11 mouse cellular contexts compared by ENCODE assay signal in the genomic region with DNA sequence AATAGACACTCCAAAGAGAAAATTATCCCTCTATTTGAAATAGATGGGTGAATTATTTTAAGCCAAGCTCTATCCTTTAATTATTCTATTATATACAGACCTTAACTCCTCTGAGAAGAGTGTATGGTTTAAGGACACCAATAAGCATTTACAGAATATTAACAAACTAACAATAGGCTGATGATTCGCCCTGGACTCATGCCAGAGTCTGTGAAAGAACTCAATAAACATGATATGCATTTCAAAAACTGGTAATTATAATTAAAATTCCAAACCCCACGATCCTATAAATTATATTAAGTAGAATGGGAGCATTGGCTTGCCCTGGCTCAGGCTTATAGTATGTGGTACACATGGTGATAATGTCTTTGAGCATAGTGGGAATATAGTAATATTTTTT. TPM values are rescaled to one million over a fixed set of nuclear protein-coding genes. Genes with fewer than 3 reads are reported as not detected.
DNase-seq lines count a peak whose midpoint lies in the region; ATAC-seq and TF ChIP-seq lines count a peak whose summit lies in the region.
"Had no signal": no experiment of that assay in that cellular context is flagged by ENCODE, and none has a peak within 500 bp of the region (broad histone marks: within the 10 kb centered on the region; RNA-seq: fewer than 3 reads in every experiment).

No protein-coding gene starts in this region.

- TF ChIP-seq CTCF in heart, postnatal 0 days (IDR thresholded peaks at IDR 0.05; ENCODE audit: low read depth), result no peak
- TF ChIP-seq CTCF in brain, embryonic 14.5 days (IDR thresholded peaks at IDR 0.05; ENCODE audit: borderline replicate concordance, extremely low read depth, insufficient read depth, insufficient read length), result no peak

- no peak for TF ChIP-seq EP300 in heart, postnatal 0 days (IDR thresholded peaks at IDR 0.05; ENCODE audit: low read depth)

- no peak overlapping the region for H3K4me3 ChIP-seq in heart, postnatal 0 days (ENCODE audit: low read depth, low read length)
- no peak overlapping the region for H3K4me3 ChIP-seq in forebrain, embryonic 15.5 days
- no peak overlapping the region for H3K4me3 ChIP-seq in midbrain, embryonic 11.5 days (ENCODE audit: low read depth, low read length)

- no peak overlapping the region for H3K4me2 ChIP-seq in heart, postnatal 0 days (ENCODE audit: low read depth, low read length)
- no peak overlapping the region for H3K4me2 ChIP-seq in forebrain, embryonic 15.5 days (replicated peaks)
- no peak overlapping the region for H3K4me2 ChIP-seq in midbrain, embryonic 11.5 days

- peaks cover 12% of the 10 kb centered on the region for H3K4me1 ChIP-seq in heart, postnatal 0 days (ENCODE audit: control insufficient read depth, insufficient read depth)
- peaks cover 26% of the 10 kb centered on the region for H3K4me1 ChIP-seq in forebrain, embryonic 15.5 days
- H3K4me1 ChIP-seq in midbrain, embryonic 11.5 days (ENCODE audit: control insufficient read depth, insufficient read depth, low read length), result peaks cover 13% of the 10 kb centered on the region

- no peaks in the 10 kb centered on the region for H3K27me3 ChIP-seq in heart, postnatal 0 days (ENCODE audit: control insufficient read depth, insufficient read depth, low read length)
- no peaks in the 10 kb centered on the region for H3K27me3 ChIP-seq in forebrain, embryonic 15.5 days
- H3K27me3 ChIP-seq in midbrain, embryonic 11.5 days (ENCODE audit: control insufficient read depth, insufficient read depth, low read length), result no peaks in the 10 kb centered on the region
- H3K27me3 ChIP-seq: liver, embryonic 15.5 days had no signal

- H3K9ac ChIP-seq in heart, postnatal 0 days (replicated peaks; ENCODE audit: low read depth, low read length), result no peak overlapping the region
- no peak overlapping the region for H3K9ac ChIP-seq in forebrain, embryonic 15.5 days (replicated peaks)
- no peak overlapping the region for H3K9ac ChIP-seq in midbrain, embryonic 11.5 days (ENCODE audit: low read length)

- peak overlapping the region; percentile 95; the same call in 1 of the 2 replicates for H3K27ac ChIP-seq in heart, postnatal 0 days (ENCODE audit: low read depth)
- H3K27ac ChIP-seq in forebrain, embryonic 15.5 days (replicated peaks), result peak overlapping the region; percentile 99
- no peak overlapping the region for H3K27ac ChIP-seq in midbrain, embryonic 11.5 days (ENCODE audit: low read depth, low read length)

- DNase-seq in heart, postnatal 0 days (ENCODE audit: low spot score), result no peak
- DNase-seq in heart, adult 9 months (ENCODE audit: low spot score in 2 of 2), result no peak
- DNase-seq in brain, embryonic 14.5 days (ENCODE audit: low read depth), result peak; percentile 68
- peak; percentile 37 for DNase-seq in midbrain, embryonic 11.5 days (ENCODE audit: low spot score, missing footprints)
- no peak for DNase-seq in frontal cortex, adult 2 months (ENCODE audit: extremely low spot score in 1 of 2, low spot score in 1 of 2)
- DNase-seq in cerebellum, adult 18-20 months, result no peak
- DNase-seq: gastrocnemius, postnatal 36 days; right cerebral cortex, adult 18-20 months had no signal

- no peaks in the 10 kb centered on the region for H3K9me3 ChIP-seq in heart, postnatal 0 days (replicated peaks; ENCODE audit: control insufficient read depth, low read length)
- H3K9me3 ChIP-seq in forebrain, embryonic 15.5 days, result no peaks in the 10 kb centered on the region
- no peaks in the 10 kb centered on the region for H3K9me3 ChIP-seq in midbrain, embryonic 11.5 days (ENCODE audit: control insufficient read depth, low read length)
- H3K9me3 ChIP-seq: liver, embryonic 15.5 days had no signal

- 63% methylated on average over 2 of the region's 2 CpGs for WGBS in heart, postnatal 0 days
- WGBS in forebrain, embryonic 15.5 days, result 38% methylated on average over 2 of the region's 2 CpGs
- 79% methylated on average over 2 of the region's 2 CpGs for WGBS in midbrain, embryonic 11.5 days

- no peaks in the 10 kb centered on the region for H3K36me3 ChIP-seq in heart, postnatal 0 days (replicated peaks; ENCODE audit: control insufficient read depth, insufficient read depth, low read length)
- no peaks in the 10 kb centered on the region for H3K36me3 ChIP-seq in forebrain, embryonic 15.5 days
- H3K36me3 ChIP-seq in midbrain, embryonic 11.5 days (ENCODE audit: control insufficient read depth, insufficient read depth, low read length), result no peaks in the 10 kb centered on the region
- H3K36me3 ChIP-seq: liver, embryonic 15.5 days had no signal

- no peak for ATAC-seq in heart, postnatal 0 days (ENCODE audit: insufficient read depth, low read depth)
- no peak for ATAC-seq in forebrain, embryonic 15.5 days (replicated peaks)
- ATAC-seq in midbrain, embryonic 11.5 days (ENCODE audit: low FRiP score), result no peak
- ATAC-seq: inflammation-experienced regulatory T-cells, adult 6 months had no signal

- TF ChIP-seq POLR2A in brain, embryonic 14.5 days (IDR thresholded peaks at IDR 0.05; ENCODE audit: borderline replicate concordance, extremely low read depth, insufficient read depth, insufficient read length, poor library complexity, severe bottlenecking), result no peak

RNA-seq across cellular contexts. Expression of a gene that starts 1.4 kb away (rescaled TPM):
- 13.9 and 17.9 TPM in 2 replicates for total RNA-seq in heart, postnatal 0 days (2014; rRNA removed; ENCODE audit: low replicate concordance)
- polyA plus RNA-seq in heart, postnatal 0 days (2015; fragmentation: Nextera tagmentation; extraction: Ambion mirVana), result 11.9 and 14.6 TPM in 2 replicates
- 37.3 and 82.1 TPM in 2 replicates for polyA plus RNA-seq in brain, embryonic 14.5 days (2012; rRNA removed)
- polyA plus RNA-seq in forebrain, embryonic 15.5 days (2015; fragmentation: Nextera tagmentation; extraction: Ambion mirVana), result 26.6 and 32.0 TPM in 2 replicates
- polyA plus RNA-seq in midbrain, embryonic 11.5 days (2014; fragmentation: Nextera tagmentation; extraction: Ambion mirVana), result 34.2 and 36.8 TPM in 2 replicates
- polyA plus RNA-seq in frontal cortex, adult 2 months (2012; rRNA removed), result 64.4 and 66.1 TPM in 2 replicates

RNA-seq across cellular contexts. Expression of a gene that starts 43.5 kb away (rescaled TPM):
- 525 and 625 TPM in 2 replicates for total RNA-seq in heart, postnatal 0 days (2014; rRNA removed; ENCODE audit: low replicate concordance)
- polyA plus RNA-seq in heart, postnatal 0 days (2015; fragmentation: Nextera tagmentation; extraction: Ambion mirVana), result 999 and 1,074 TPM in 2 replicates
- 485 and 505 TPM in 2 replicates for polyA plus RNA-seq in brain, embryonic 14.5 days (2012; rRNA removed)
- 953 and 957 TPM in 2 replicates for polyA plus RNA-seq in forebrain, embryonic 15.5 days (2015; fragmentation: Nextera tagmentation; extraction: Ambion mirVana)
- 1,438 and 1,518 TPM in 2 replicates for polyA plus RNA-seq in midbrain, embryonic 11.5 days (2014; fragmentation: Nextera tagmentation; extraction: Ambion mirVana)
- 979 and 1,007 TPM in 2 replicates for polyA plus RNA-seq in frontal cortex, adult 2 months (2012; rRNA removed)

Comparison
In these comparisons a context has a peak if more than half of its experiments do, and no peak if none do; other contexts are left out.
1. DNase-seq: peak in brain, embryonic 14.5 days (single experiment) and midbrain, embryonic 11.5 days (single experiment); none in heart, postnatal 0 days (single experiment), heart, adult 9 months (0 of 2), frontal cortex, adult 2 months (0 of 2) and cerebellum, adult 18-20 months (0 of 2).